Mouse (Mus musculus) megakaryocyte-erythroid progenitor cell, adult 5-6 weeks (primary cell): Measurements from ENCODE around the gene Pdgfb. TPM values are rescaled to one million over a fixed set of nuclear protein-coding genes. Genes with fewer than 3 reads are reported as not detected.

ENCODE experiments used
- ATAC-seq: replicated peaks from 2 replicates; pipeline ENCODE4 v1.8.0; 2016; ENCODE audit warnings: mild to moderate bottlenecking, inconsistent platforms; ENCODE audit not compliant: severe bottlenecking, poor library complexity, low FRiP score, low TSS enrichment
- total RNA-seq, 2 experiments: library from RNA; stranded (forward) in 1 of 2; stranded (reverse) in 1 of 2; fragments of 200-1000, 215-1000 nt in 1 of 2; fragments of >200 nt in 1 of 2; fragmentation: Nextera tagmentation in 1 of 2; gene quantifications; 2 replicates each; pipeline ENCODE4 v1.2.3; 2014 to 2017

The Pdgfb gene
- total RNA-seq, 2 experiments from 2014 or later: 0.39 TPM; not detected in 1

DNA sequence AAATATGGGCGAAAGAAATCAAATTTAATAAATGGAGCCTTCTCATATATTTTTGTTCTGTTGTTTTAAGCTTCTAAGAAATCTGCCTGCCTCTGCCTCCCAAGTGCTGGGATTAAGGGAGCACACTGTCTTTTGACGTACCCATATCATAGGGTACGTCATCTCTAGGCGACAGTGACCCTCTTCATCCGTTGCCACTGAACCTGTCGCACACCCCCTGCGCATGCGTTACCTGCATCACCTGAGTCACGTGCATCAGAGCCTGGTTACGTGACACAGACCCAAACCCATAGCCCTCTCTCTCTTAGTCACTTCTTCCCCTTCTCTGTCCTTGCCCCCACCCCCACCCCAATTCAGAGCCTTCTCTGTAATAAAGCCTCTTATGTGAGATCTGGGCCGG is 42.6 kb downstream of the Pdgfb start:
- ATAC-seq: no peak

GRCm38 (mm10) chr15:79970940-79971339 is 43.8 kb downstream of the Pdgfb start, which contains the start of gene Cbx7:
Gene Cbx7 (minus strand): TSS chr15:79971119.
- ATAC-seq: no peak

- no peak for ATAC-seq
Measured at GRCm38 (mm10) chr15:79970491-79970890, 44.3 kb downstream of the Pdgfb start.

DNA sequence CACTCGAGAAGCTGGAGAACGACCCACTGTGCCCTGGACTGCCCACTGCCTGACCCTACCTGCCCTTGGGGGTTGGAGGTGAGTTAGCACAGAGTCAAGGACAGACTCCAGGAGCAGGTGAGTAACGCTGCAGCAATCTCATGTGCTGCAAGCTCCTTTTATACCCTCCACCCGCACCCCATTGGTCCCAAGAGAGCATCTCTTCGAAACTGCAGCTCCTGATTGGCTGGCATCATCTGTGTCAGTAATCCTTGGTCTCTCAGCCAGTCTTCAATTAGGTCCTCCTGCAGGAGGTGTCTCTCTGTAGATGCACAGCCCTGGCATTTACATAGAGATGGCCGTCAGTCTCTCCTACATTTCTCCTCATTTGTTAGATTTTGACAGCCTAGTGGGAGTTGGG is 47.4 kb downstream of the Pdgfb start:
- no peak for ATAC-seq

GRCm38 (mm10) chr15:79964376-79964775 is 50.4 kb downstream of the Pdgfb start:
- ATAC-seq: no peak

DNA sequence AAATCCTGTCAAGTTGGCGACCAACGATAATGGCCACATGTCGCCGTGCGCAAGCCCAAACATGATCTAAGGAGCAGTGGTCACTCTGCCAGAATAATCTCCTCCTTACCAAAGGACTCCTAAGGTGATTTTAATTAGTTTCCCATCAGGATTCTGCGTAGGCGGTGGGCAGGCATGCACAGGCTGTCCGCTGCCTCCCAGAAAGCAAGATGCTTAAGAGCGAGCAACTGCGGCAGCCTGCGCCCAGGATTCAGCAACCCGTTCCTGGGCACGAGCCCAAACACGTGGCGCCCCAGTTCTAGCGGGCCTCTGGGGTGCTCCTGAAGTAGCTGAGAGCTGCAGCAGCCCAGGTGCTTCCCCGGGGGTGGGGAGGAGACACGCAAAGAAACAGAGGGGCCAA is 52.1 kb downstream of the Pdgfb start:
- ATAC-seq: no peak

- ATAC-seq: no peak
Measured at GRCm38 (mm10) chr15:79961366-79961921, 53.3 kb downstream of the Pdgfb start.

- no peak for ATAC-seq
Measured at GRCm38 (mm10) chr15:79958418-79958817, 56.4 kb downstream of the Pdgfb start.

DNA sequence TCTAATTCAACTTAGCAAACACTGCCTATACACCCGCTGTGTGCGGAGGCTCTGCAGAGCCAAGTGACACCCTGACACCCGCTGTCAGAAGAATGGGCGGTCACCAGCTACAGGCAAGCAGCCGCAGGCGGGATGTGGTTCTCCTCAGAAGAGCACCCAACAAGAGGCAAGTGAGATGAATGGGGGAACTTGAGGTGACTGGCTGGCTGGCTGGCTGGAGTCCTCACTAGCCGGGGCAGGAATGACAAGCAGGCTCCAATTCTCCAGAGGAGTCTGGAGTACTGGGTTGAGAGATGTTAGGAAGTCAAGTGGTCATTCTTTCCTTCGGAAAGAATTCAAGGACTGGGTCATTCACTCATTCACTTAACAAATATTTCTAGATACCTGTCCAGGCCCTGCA is 58.2 kb downstream of the Pdgfb start:
- ATAC-seq: no peak

- ATAC-seq: no peak
Measured at GRCm38 (mm10) chr15:79953470-79953869, 61.3 kb downstream of the Pdgfb start.

DNA sequence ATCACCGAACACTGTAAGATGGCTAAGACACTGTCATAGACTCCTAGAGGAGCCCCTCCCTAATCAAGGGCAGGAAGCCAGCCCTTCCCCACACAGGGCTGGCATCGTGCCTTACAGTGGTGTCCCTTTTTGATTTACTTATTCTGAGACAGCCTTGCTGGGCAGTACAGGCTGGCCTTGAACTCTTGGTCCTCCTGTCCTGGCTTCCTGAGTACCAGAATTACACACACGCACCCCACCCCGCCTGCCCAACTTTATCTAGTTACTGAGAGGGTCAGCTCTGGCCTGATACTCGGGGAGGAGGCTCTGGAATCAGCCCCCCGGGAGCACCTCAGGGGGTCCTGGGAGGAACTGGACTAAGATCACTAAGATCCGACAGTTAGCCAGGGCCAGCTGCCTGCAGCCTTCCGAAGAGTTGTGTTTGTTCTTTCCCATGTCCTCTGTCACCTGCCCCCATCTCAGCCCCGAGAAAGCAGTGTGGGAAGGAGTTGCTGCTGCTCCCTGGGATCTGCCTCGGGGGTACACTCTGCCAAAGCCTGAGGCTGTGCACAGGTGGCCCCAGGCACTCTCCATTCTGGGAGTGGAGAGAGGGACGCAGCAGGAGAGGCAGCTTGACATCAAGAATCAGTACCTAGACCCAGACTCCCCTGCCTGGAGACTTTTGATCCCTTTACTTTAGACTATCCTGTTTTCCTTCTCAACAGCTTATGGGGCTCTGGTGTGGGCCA is 62.1 kb downstream of the Pdgfb start:
- no peak for ATAC-seq

GRCm38 (mm10) chr15:79951730-79952503 is 62.9 kb downstream of the Pdgfb start:
- no peak for ATAC-seq

DNA sequence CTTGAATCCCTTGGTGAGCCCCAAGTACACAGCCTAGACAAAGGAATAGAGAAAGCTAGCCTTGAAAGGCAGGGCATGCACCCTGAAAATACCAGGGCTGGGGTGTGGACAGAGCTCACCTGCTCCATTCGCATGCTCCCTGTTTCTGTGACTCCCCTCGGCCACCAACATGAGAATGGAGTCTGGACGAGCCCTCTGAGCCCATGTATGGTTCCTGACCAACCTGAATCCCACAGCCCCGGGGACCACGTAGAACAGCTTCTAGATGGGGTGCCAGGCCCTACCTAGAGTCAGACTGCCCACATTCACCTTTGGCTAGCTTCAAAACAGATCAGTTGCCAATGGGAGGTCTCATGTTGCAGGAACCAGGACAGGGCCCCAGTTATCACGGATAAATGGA is 63.6 kb downstream of the Pdgfb start:
- ATAC-seq: no peak

GRCm38 (mm10) chr15:79950250-79951025 is 64.3 kb downstream of the Pdgfb start:
- peak; percentile 56 for ATAC-seq

GRCm38 (mm10) chr15:79947681-79948080 is 67.1 kb downstream of the Pdgfb start:
- no peak for ATAC-seq

GRCm38 (mm10) chr15:79946790-79947189 is 68.0 kb downstream of the Pdgfb start:
- ATAC-seq: no peak; the same call in 1 of the 2 replicates

DNA sequence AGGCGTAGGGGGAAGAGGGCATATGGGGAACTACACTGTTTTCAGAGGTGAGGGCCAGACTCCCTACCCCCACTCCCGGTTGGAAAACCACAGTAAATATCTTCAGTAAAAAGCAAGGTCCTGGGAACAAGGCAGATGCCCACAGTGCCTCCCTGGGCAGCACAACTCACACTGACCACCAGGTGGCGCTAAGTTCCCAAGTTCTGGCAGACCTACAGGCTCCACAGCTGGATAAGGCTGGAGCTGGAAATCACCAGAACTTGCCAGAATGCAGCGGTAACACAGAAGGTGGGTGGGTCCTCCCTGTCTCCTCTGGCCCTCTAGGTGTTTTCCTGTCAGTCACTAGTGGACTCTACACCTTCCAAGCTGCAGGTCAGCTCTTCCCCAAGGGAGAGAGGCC is 68.8 kb downstream of the Pdgfb start:
- ATAC-seq: peak; percentile 75
